Mouse (Mus musculus): Measurements from ENCODE around the gene Qpct. TPM values are rescaled to one million over a fixed set of nuclear protein-coding genes. Genes with fewer than 3 reads are reported as not detected.
"Not testable (repeated sequence)": the region's sequence is repeated elsewhere in the genome, so short reads cannot be mapped to it uniquely, and the experiment has no call there.

Qpct gene
- polyA plus RNA-seq, 1 experiment from 2014 or later: 7.4 TPM

- WGBS: 80% methylated on average over 8 of the region's 8 CpGs
- no peak for ATAC-seq (ENCODE audit: insufficient number of reproducible peaks, insufficient read depth, low FRiP score, low TSS enrichment)
Observed at GRCm38 (mm10) chr17:79076974-79077847, 25.5 kb downstream of the Qpct start.

DNA sequence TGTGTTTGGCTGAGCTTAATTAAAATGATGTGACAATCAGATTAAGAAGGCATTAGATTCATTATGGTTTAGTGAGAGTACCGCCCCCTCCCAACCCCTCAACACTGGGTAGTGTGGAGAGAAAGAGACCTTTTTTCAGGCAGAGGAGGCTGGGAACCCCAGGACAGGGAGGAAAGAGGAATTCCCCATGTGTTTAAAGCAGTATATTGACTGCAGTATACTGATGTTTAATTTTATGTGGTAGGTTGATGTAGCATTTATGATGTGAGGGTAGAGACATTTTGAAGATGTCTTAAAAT lies 26.1 kb downstream of the Qpct start:
- Histone ChIP-seq H3K4me1 (no peaks in the 10 kb centered on the region), H3K4me3 (no peak overlapping the region), H3K36me3 (no peaks in the 10 kb centered on the region), H3K9me3 (no peaks in the 10 kb centered on the region), H3K4me2 (replicated peaks) (no peak overlapping the region), H3K27ac (no peak overlapping the region), H3K27me3 (no peaks in the 10 kb centered on the region), H3K9ac (no peak overlapping the region)
- ATAC-seq (ENCODE audit: insufficient number of reproducible peaks, insufficient read depth, low FRiP score, low TSS enrichment): no peak
- 84% methylated on average over 1 of the region's 1 CpGs for WGBS

More at GRCm38 (mm10) chr17:79076974-79077847, 25.5 kb downstream of the Qpct start:
- H3K9ac ChIP-seq: no peak overlapping the region
- H3K4me2 ChIP-seq (replicated peaks): no peak overlapping the region
- H3K4me3 ChIP-seq: no peak overlapping the region
- H3K36me3 ChIP-seq: no peaks in the 10 kb centered on the region
- no peaks in the 10 kb centered on the region for H3K4me1 ChIP-seq
- no peak overlapping the region for H3K27ac ChIP-seq
- H3K9me3 ChIP-seq: no peaks in the 10 kb centered on the region
- H3K27me3 ChIP-seq: no peaks in the 10 kb centered on the region

GRCm38 (mm10) chr17:79078248-79078647 lies 26.5 kb downstream of the Qpct start:
- WGBS: 86% methylated on average over 8 of the region's 8 CpGs
- Histone ChIP-seq H3K4me1 (no peaks in the 10 kb centered on the region), H3K9me3 (no peaks in the 10 kb centered on the region), H3K4me2 (replicated peaks) (no peak overlapping the region), H3K36me3 (no peaks in the 10 kb centered on the region), H3K4me3 (no peak overlapping the region), H3K9ac (no peak overlapping the region), H3K27me3 (no peaks in the 10 kb centered on the region), H3K27ac (no peak overlapping the region)
- ATAC-seq (ENCODE audit: insufficient number of reproducible peaks, insufficient read depth, low FRiP score, low TSS enrichment): no peak

- Histone ChIP-seq H3K27ac (no peak overlapping the region), H3K4me3 (no peak overlapping the region), H3K4me2 (replicated peaks) (no peak overlapping the region), H3K27me3 (no peaks in the 10 kb centered on the region), H3K9ac (no peak overlapping the region), H3K9me3 (no peaks in the 10 kb centered on the region), H3K4me1 (no peaks in the 10 kb centered on the region; the same call in 1 of the 2 replicates), H3K36me3 (no peaks in the 10 kb centered on the region)
- no peak for ATAC-seq (ENCODE audit: insufficient number of reproducible peaks, insufficient read depth, low FRiP score, low TSS enrichment)
- 49% methylated on average over 1 of the region's 1 CpGs for WGBS
Observed at GRCm38 (mm10) chr17:79091710-79092109, 40.0 kb downstream of the Qpct start.

- no peaks in the 10 kb centered on the region for H3K9me3 ChIP-seq
- 50% methylated on average over 5 of the region's 5 CpGs for WGBS
- H3K36me3 ChIP-seq: no peaks in the 10 kb centered on the region
- H3K27ac ChIP-seq: no peak overlapping the region
- no peaks in the 10 kb centered on the region for H3K27me3 ChIP-seq
- no peak for ATAC-seq (ENCODE audit: insufficient number of reproducible peaks, insufficient read depth, low FRiP score, low TSS enrichment)
- no peaks in the 10 kb centered on the region; the same call in 1 of the 2 replicates for H3K4me1 ChIP-seq
- H3K4me3 ChIP-seq: no peak overlapping the region
- H3K4me2 ChIP-seq (replicated peaks): no peak overlapping the region
- H3K9ac ChIP-seq: no peak overlapping the region
Observed at GRCm38 (mm10) chr17:79093286-79093975, 41.7 kb downstream of the Qpct start.

DNA sequence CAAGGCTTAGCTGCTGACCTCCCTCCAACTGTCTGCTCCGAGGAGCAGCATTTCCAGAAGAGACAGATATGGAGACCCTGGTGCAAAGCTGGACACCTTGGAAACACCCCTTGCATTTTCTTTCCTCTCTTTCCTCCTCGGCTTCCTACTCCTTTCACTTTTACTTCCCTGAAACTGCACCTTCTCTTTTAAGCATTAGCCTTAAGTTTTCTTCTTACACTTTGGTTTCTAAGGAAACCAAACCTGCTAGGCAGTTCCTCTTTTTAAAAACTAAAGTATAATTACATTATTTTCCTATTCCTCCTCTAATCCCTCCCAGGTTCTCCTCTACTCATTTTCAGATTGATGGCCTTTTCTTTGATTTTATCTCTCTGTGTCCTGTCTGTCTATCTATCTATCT lies 43.9 kb downstream of the Qpct start:
- no peak for ATAC-seq (ENCODE audit: insufficient number of reproducible peaks, insufficient read depth, low FRiP score, low TSS enrichment)
- 86% methylated on average over 2 of the region's 2 CpGs for WGBS
- H3K27ac ChIP-seq: no peak overlapping the region
- H3K9ac ChIP-seq: no peak overlapping the region
- no peaks in the 10 kb centered on the region; the same call in 1 of the 2 replicates for H3K4me1 ChIP-seq
- H3K4me3 ChIP-seq: no peak overlapping the region
- H3K4me2 ChIP-seq (replicated peaks): no peak overlapping the region
- H3K27me3 ChIP-seq: no peaks in the 10 kb centered on the region
- no peaks in the 10 kb centered on the region for H3K9me3 ChIP-seq
- H3K36me3 ChIP-seq: no peaks in the 10 kb centered on the region

- 86% methylated on average over 4 of the region's 4 CpGs for WGBS
- H3K9me3 ChIP-seq: no peaks in the 10 kb centered on the region
Observed at GRCm38 (mm10) chr17:79099866-79100265, 48.2 kb downstream of the Qpct start.

DNA sequence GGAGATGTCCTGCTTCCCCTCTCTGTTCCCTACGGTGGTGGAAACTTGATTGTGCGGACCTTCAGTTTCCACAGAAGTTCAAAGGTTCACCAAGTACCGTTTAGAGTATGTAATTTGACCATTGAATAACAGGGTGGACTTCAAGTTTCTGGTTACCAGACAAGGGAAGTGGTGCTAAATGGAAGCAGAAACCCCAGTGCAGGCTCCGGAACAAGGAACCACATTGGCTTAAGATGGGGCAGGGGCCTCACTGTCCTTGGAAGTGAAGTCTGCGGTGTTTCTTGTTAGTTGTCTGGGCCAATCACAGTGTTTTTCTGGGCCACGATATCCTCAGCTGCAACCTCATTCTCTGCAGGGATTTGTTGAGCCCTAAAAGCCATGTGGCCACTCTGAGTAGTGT lies 56.5 kb downstream of the Qpct start:
- no peak overlapping the region for H3K4me3 ChIP-seq
- ATAC-seq (ENCODE audit: insufficient number of reproducible peaks, insufficient read depth, low FRiP score, low TSS enrichment): no peak
- no peaks in the 10 kb centered on the region for H3K36me3 ChIP-seq
- H3K9ac ChIP-seq: no peak overlapping the region
- H3K9me3 ChIP-seq: no peaks in the 10 kb centered on the region
- H3K4me1 ChIP-seq: no peaks in the 10 kb centered on the region
- no peak overlapping the region for H3K27ac ChIP-seq
- no peak overlapping the region for H3K4me2 ChIP-seq (replicated peaks)
- 42% methylated on average over 6 of the region's 6 CpGs for WGBS
- no peaks in the 10 kb centered on the region for H3K27me3 ChIP-seq

More at GRCm38 (mm10) chr17:79099866-79100265, 48.2 kb downstream of the Qpct start:
- H3K4me2 ChIP-seq (replicated peaks): no peak overlapping the region
- H3K4me3 ChIP-seq: no peak overlapping the region
- no peaks in the 10 kb centered on the region for H3K27me3 ChIP-seq
- ATAC-seq (ENCODE audit: insufficient number of reproducible peaks, insufficient read depth, low FRiP score, low TSS enrichment): no peak
- H3K27ac ChIP-seq: no peak overlapping the region
- no peak overlapping the region for H3K9ac ChIP-seq
- H3K4me1 ChIP-seq: no peaks in the 10 kb centered on the region
- no peaks in the 10 kb centered on the region for H3K36me3 ChIP-seq

DNA sequence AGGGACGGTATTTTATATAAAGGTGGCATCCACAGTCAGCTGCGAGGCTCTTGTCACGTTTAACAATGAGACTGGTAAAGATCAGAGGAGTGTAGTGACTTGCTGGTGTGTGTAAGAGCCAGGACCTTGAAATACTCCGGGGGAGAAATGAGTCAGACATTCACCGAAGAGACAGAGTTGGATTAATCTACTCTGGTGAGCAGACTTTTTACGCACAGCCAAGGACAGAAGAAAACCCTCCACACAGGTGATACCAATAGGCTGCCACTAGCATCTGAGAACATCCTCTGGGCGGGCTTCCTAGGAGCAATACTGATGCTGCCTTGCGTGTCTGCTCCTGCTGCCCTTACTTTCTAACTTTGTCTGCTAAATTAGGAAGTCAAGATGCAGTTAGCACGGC lies 57.9 kb downstream of the Qpct start:
- Histone ChIP-seq H3K9me3 (no peaks in the 10 kb centered on the region), H3K4me2 (replicated peaks) (no peak overlapping the region), H3K9ac (no peak overlapping the region), H3K27ac (no peak overlapping the region), H3K36me3 (no peaks in the 10 kb centered on the region), H3K4me3 (no peak overlapping the region), H3K4me1 (no peaks in the 10 kb centered on the region), H3K27me3 (no peaks in the 10 kb centered on the region)
- ATAC-seq (ENCODE audit: insufficient number of reproducible peaks, insufficient read depth, low FRiP score, low TSS enrichment): no peak
- 80% methylated on average over 9 of the region's 9 CpGs for WGBS

- Histone ChIP-seq H3K4me1 (no peaks in the 10 kb centered on the region), H3K4me3 (no peak overlapping the region), H3K27ac (no peak overlapping the region), H3K9me3 (no peaks in the 10 kb centered on the region), H3K9ac (no peak overlapping the region), H3K36me3 (no peaks in the 10 kb centered on the region), H3K27me3 (no peaks in the 10 kb centered on the region), H3K4me2 (replicated peaks) (no peak overlapping the region)
- WGBS: 14% methylated on average over 5 of the region's 5 CpGs
- no peak for ATAC-seq (ENCODE audit: insufficient number of reproducible peaks, insufficient read depth, low FRiP score, low TSS enrichment)
Observed at GRCm38 (mm10) chr17:79110936-79111348, 59.2 kb downstream of the Qpct start.

DNA sequence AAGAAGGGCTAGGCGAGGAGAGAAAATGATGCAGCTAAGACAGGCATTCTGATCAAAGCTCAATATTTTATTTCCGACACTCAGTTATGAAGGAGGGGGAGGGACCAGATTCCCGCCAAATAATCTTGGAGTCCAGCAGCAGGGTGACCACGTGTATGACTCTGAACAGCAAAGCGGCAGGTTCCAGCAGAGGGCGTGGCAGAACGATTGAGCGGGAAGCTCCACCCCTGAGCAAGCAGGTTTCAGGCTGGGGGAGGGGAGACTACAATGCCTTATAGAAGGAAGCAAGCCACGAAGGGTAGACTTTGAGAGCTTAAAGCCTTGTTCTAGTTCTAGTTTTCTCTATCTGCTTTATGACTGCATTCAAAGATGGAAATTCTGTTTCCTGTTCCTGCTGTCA lies 63.5 kb downstream of the Qpct start:
- H3K9me3 ChIP-seq; H3K4me3 ChIP-seq; H3K9ac ChIP-seq; ATAC-seq (ENCODE audit: insufficient number of reproducible peaks, insufficient read depth, low FRiP score, low TSS enrichment); H3K36me3 ChIP-seq; H3K4me1 ChIP-seq; H3K4me2 ChIP-seq (replicated peaks); H3K27ac ChIP-seq; H3K27me3 ChIP-seq: not testable (repeated sequence)
- 59% methylated on average over 9 of the region's 9 CpGs for WGBS

- no peak overlapping the region for H3K9ac ChIP-seq
- H3K9me3 ChIP-seq: 0 out of 2 replicates have a peak, but pooled peaks cover 4% of the 10 kb centered on the region
- no peaks in the 10 kb centered on the region for H3K36me3 ChIP-seq
- ATAC-seq (ENCODE audit: insufficient number of reproducible peaks, insufficient read depth, low FRiP score, low TSS enrichment): no peak
- H3K4me2 ChIP-seq (replicated peaks): no peak overlapping the region
- no peak overlapping the region for H3K4me3 ChIP-seq
- H3K4me1 ChIP-seq: no peaks in the 10 kb centered on the region
- H3K27me3 ChIP-seq: no peaks in the 10 kb centered on the region
- WGBS: 81% methylated on average over 1 of the region's 1 CpGs
- H3K27ac ChIP-seq: no peak overlapping the region
Observed at GRCm38 (mm10) chr17:79119066-79119465, 67.4 kb downstream of the Qpct start.
